Mouse (Mus musculus) myocyte (in vitro differentiated cells): ENCODE data around the gene Ttll1.

ENCODE experiments used
- CEBPB ChIP-seq: IDR thresholded peaks from 2 replicates; pipeline ENCODE4 v1.6.1; 2011; ENCODE audit warnings: mild to moderate bottlenecking, moderate library complexity; ENCODE audit not compliant: poor library complexity, insufficient read depth, severe bottlenecking
- MAX ChIP-seq: IDR thresholded peaks from one replicate; pipeline ENCODE4 v1.6.1; 2011; ENCODE audit warnings: low read depth, mild to moderate bottlenecking, control low read depth
- MYOD1 ChIP-seq, 3 experiments: IDR thresholded peaks; one replicate each; pipeline ENCODE4 v1.6.1; 2011; ENCODE audit warnings: control low read depth in 2 of 3, low read depth in 2 of 3, mild to moderate bottlenecking in 2 of 3, moderate library complexity in 1 of 3; ENCODE audit not compliant: insufficient read length in 2 of 3, control insufficient read depth in 1 of 3
- MYOG ChIP-seq, 3 experiments: IDR thresholded peaks; one replicate each; pipeline ENCODE4 v1.6.1; 2011; ENCODE audit warnings: control low read depth in 2 of 3, low read depth in 2 of 3, mild to moderate bottlenecking in 2 of 3; ENCODE audit not compliant: insufficient read length in 2 of 3, control insufficient read depth in 1 of 3, insufficient read depth in 1 of 3
- POLR2A ChIP-seq: IDR thresholded peaks from one replicate; pipeline ENCODE4 v1.6.1; 2011; ENCODE audit warnings: low read depth, mild to moderate bottlenecking, control low read depth, moderate library complexity; ENCODE audit not compliant: insufficient read length
- POLR2AphosphoS2 ChIP-seq: IDR thresholded peaks from one replicate; pipeline ENCODE4 v1.6.1; 2011; ENCODE audit warnings: low read depth, control low read depth; ENCODE audit not compliant: insufficient read length
- REST ChIP-seq: IDR thresholded peaks from one replicate; pipeline ENCODE4 v1.6.1; 2011; ENCODE audit warnings: mild to moderate bottlenecking, control low read depth, moderate library complexity; ENCODE audit not compliant: insufficient read depth, insufficient read length
- TCF12 ChIP-seq: IDR thresholded peaks from one replicate; pipeline ENCODE4 v1.6.1; 2011; ENCODE audit warnings: mild to moderate bottlenecking, control low read depth; ENCODE audit not compliant: poor library complexity, insufficient read depth, severe bottlenecking
- USF1 ChIP-seq: IDR thresholded peaks from one replicate; pipeline ENCODE4 v1.6.1; 2011; ENCODE audit warnings: low read depth, mild to moderate bottlenecking, control low read depth, moderate library complexity

DNA sequence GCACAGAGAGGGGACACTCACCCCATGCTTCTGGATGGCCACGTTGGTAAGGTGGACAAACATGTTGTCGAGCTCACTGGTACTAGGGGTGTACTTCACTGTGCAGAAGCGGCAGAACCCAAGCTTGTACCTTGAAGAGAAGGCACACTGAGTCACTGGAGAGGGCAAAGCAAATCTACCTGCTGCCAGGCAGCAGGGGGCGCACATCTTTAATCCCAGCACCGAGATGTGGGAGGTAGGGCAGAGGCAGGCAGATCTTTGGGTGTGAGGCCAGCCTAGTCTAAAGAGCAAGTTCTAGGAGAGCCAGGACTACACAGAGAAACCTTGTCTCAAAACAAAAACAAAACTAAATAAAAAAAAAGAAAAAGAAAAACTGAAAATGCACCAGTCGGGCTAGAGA, 13.4 kb downstream of the Ttll1 start:
- TF ChIP-seq POLR2A (no peak), MYOG (IDR thresholded peaks at IDR 0.05; ENCODE audit: control insufficient read depth in 1 of 3, insufficient read depth in 1 of 3, insufficient read length in 2 of 3, low read depth in 2 of 3) (no peak), POLR2AphosphoS2 (no peak), TCF12 (no peak), MYOD1 (IDR thresholded peaks at IDR 0.05; ENCODE audit: control insufficient read depth in 1 of 3, insufficient read length in 2 of 3, low read depth in 2 of 3) (no peak), MAX (no peak), REST (no peak), USF1 (no peak), CEBPB (no peak)
